Mouse (Mus musculus): ENCODE measurements at regions not wholly inside any gene's neighbourhood (a gene's known extent, or its start where the extent isn't known, plus 50 kb on each side); places are given as distances from the start of the nearest gene placed in this dataset.

DNA sequence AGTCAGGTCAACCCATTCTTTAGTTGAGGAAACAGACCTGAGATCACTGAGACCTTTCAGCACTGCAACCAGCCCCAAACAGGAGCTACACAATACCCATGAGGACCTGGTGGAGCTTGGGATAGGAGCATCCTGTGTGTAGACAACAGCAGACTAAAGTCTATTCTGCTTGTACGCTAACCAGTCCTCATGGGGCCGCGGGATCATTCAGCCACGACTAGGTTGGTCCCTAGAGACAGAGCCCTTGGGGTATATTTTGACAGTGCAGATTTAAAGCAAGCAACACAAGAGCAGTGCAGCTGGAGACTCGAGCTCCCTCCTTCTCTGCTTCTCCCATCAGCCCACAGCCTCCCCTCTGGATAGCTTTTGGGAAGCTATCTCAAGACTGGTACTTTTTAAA lies 51.7 kb upstream of the Ankrd34c start:
- DNase-seq (ENCODE audit: extremely low read depth, low read depth): no peak

- no peak for DNase-seq (ENCODE audit: extremely low read depth, low read depth)
These were observed 50.4 kb upstream of the Ankrd34c start for GRCm38 (mm10) chr9:89788651-89789050.
